Comparison of ENCODE assay signal across 28 mouse cellular contexts in the genomic region with DNA sequence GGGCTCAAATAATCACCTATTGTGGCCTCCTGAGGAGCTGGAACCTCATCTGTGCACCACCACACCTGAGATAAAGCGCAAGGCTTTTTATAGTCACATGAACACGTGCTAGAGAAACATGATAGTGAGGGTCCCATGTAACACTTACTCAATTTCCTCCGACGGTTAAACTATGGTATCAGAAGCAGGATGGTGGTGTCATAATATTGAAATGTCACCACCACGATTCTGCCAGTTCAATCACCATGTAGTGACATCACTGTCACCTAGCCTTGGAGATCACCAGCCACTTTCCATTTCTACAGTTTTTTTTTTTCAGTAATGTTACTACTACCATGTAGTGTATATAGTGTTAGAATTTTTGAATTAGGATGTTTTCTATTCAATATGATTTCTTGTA.
"Had no signal": no experiment of that assay in that cellular context is flagged by ENCODE, and none has a peak within 500 bp of the region (broad histone marks: within the 10 kb centered on the region; RNA-seq: fewer than 3 reads in every experiment).

No protein-coding gene starts in this region.

- H3K36me3 ChIP-seq: embryonic facial prominence, embryonic 10.5 days; embryonic facial prominence, embryonic 12.5 days; embryonic facial prominence, embryonic 13.5 days; embryonic facial prominence, embryonic 15.5 days; forebrain, embryonic 10.5 days; forebrain, embryonic 12.5 days; forebrain, embryonic 15.5 days had no signal

- H3K4me1 ChIP-seq: embryonic facial prominence, embryonic 10.5 days; embryonic facial prominence, embryonic 12.5 days; embryonic facial prominence, embryonic 13.5 days; embryonic facial prominence, embryonic 15.5 days; forebrain, embryonic 10.5 days; forebrain, embryonic 12.5 days; forebrain, embryonic 13.5 days; forebrain, embryonic 15.5 days had no signal

- H3K27ac ChIP-seq: embryonic facial prominence, embryonic 10.5 days; embryonic facial prominence, embryonic 12.5 days; embryonic facial prominence, embryonic 13.5 days; embryonic facial prominence, embryonic 15.5 days; forebrain, embryonic 10.5 days; forebrain, embryonic 12.5 days; forebrain, embryonic 13.5 days; forebrain, embryonic 15.5 days; gastrocnemius, adult 2 months; heart, adult 2 months had no signal

- H3K4me2 ChIP-seq: embryonic facial prominence, embryonic 12.5 days; embryonic facial prominence, embryonic 13.5 days; embryonic facial prominence, embryonic 15.5 days; forebrain, embryonic 12.5 days; forebrain, embryonic 13.5 days; forebrain, embryonic 15.5 days had no signal

- H3K9me3 ChIP-seq: embryonic facial prominence, embryonic 10.5 days; embryonic facial prominence, embryonic 12.5 days; embryonic facial prominence, embryonic 13.5 days; embryonic facial prominence, embryonic 15.5 days; forebrain, embryonic 10.5 days; forebrain, embryonic 12.5 days; forebrain, embryonic 13.5 days; forebrain, embryonic 15.5 days had no signal

- H3K27me3 ChIP-seq: embryonic facial prominence, embryonic 12.5 days; embryonic facial prominence, embryonic 13.5 days; embryonic facial prominence, embryonic 15.5 days; forebrain, embryonic 12.5 days; forebrain, embryonic 13.5 days; forebrain, embryonic 15.5 days had no signal

- H3K4me3 ChIP-seq: embryonic facial prominence, embryonic 10.5 days; embryonic facial prominence, embryonic 12.5 days; embryonic facial prominence, embryonic 13.5 days; embryonic facial prominence, embryonic 15.5 days; erythroblast, embryonic 14.5 days; forebrain, embryonic 10.5 days; forebrain, embryonic 12.5 days; forebrain, embryonic 13.5 days; forebrain, embryonic 15.5 days; gastrocnemius, adult 2 months; heart, adult 2 months had no signal

- ATAC-seq: forebrain, embryonic 13.5 days; forebrain, embryonic 14.5 days; forebrain, embryonic 15.5 days; forebrain, embryonic 16.5 days; forebrain, postnatal 0 days had no signal

- DNase-seq: cerebellum, adult 8-10 months; cerebellum, adult 9-10 months; cerebellum, adult 9-11 months; cerebellum, postnatal 10 days; cerebellum, postnatal 14 days; cerebellum, postnatal 25 days; cerebellum, postnatal 36 days; embryo, embryonic 11 days; forebrain, postnatal 0 days; gastrocnemius, adult 2 months; gastrocnemius, postnatal 10 days; gastrocnemius, postnatal 14 days; gastrocnemius, postnatal 25 days; gastrocnemius, postnatal 36 days; heart, adult 11 months; heart, adult 18-20 months; heart, adult 2 months had no signal

- H3K9ac ChIP-seq: embryonic facial prominence, embryonic 12.5 days; embryonic facial prominence, embryonic 13.5 days; embryonic facial prominence, embryonic 15.5 days; forebrain, embryonic 12.5 days; forebrain, embryonic 13.5 days; forebrain, embryonic 15.5 days; forebrain, postnatal 0 days had no signal
